ENCODE assay signal across 8 mouse cellular contexts in the genomic region with DNA sequence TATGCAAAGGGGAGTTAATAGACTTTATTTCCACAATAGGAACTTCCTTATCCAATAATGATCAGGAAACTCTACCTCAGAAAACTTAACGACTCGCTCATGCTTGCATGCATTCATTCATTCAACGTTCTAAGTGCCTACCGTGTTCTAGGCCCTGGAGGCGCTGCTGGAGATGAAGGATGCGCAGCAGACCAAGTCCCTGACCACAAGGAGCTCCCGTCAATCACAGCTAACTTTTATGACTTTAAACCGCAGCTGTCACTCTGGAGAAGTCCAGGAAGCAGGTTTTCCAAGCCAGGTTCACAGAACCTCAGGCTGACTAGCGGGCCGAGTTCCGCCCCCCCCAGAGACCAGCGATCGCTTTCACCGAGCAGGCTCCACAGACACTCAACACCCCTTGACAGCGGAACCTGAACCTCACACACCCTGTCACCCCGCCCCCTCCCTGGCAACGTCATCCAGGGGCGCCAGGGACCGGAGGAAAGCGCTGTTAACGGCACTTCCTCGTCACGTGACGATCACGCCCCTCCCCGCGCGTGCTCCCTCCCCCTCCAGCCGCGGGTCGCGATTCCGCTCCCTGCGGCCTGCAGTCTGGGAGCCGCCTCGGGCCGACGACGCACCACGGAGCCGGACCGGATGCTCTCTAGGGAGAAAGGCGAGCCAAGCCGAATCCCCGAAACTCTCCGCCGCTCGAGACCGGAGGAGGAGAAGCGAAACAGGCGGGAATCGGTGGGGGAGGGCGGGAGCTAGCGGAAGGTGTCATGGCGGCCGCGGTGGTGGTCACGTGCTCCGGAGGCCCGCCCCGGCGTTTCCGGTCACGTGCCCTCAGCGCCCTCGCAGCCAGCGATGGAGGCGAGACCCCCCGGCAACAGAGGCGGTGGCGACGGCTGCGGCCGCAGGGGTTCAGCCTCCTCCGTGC. TPM values are rescaled to one million over a fixed set of nuclear protein-coding genes. Genes with fewer than 3 reads are reported as not detected.
DNase-seq lines count a peak whose midpoint lies in the region; ATAC-seq and TF ChIP-seq lines count a peak whose summit lies in the region.

Hps5 (minus strand) TSS at position 778 of the 919 bp plus-strand sequence.
Gtf2h1 (plus strand) TSS at position 817 of the 919 bp plus-strand sequence.

- WGBS in cerebellum, adult 2 months, result under 1% methylated on average over 75 of the region's 75 CpGs
- under 1% methylated on average over 69 of the region's 75 CpGs for WGBS in lung, embryonic 16.5 days

- peak within 1 kb of the TSS; percentile 82 for H3K4me2 ChIP-seq in lung, embryonic 16.5 days (ENCODE audit: low read depth, low read length)

- no peak for TF ChIP-seq CTCF in MEL (IDR thresholded peaks at IDR 0.05 in 2 of 3, conservative IDR thresholded peaks at IDR 0.05 in 1 of 3; ENCODE audit: control insufficient read depth in 1 of 3, insufficient read depth in 1 of 3, low read depth in 2 of 3, low read length in 3 of 3, poor library complexity in 1 of 3, severe bottlenecking in 1 of 3)
- TF ChIP-seq CTCF in cerebellum, adult 2 months (IDR thresholded peaks at IDR 0.05; ENCODE audit: borderline replicate concordance, insufficient read depth, low read depth, low read length), result no peak

- ATAC-seq in hematopoietic stem cell, adult 5-6 weeks (replicated peaks in 1 of 2; ENCODE audit: insufficient read depth in 1 of 2, low FRiP score in 2 of 2, low TSS enrichment in 1 of 2, low read depth in 1 of 2, poor library complexity in 2 of 2, severe bottlenecking in 2 of 2), result peak; percentile 97 to 99
- ATAC-seq in lung, embryonic 16.5 days (ENCODE audit: low read depth), result peak; percentile 98

- TF ChIP-seq RAD21 in MEL (IDR thresholded peaks at IDR 0.05; ENCODE audit: low read depth, low read length), result no peak

- peaks cover 47% of the 10 kb centered on the region for H3K79me2 ChIP-seq in MEL (ENCODE audit: control insufficient read depth, insufficient read depth, low read length, poor library complexity)

- TF ChIP-seq EP300 in MEL (IDR thresholded peaks at IDR 0.05; ENCODE audit: low read depth in 1 of 2, low read length in 2 of 2), result peak in 1 of 2 experiments; percentile 54; a peak in 2 of 4 replicates

- H3K9me3 ChIP-seq in MEL (replicated peaks; ENCODE audit: insufficient read depth, low read length), result no peaks in the 10 kb centered on the region
- H3K9me3 ChIP-seq in lung, embryonic 16.5 days (ENCODE audit: control insufficient read depth, low read length), result no peaks in the 10 kb centered on the region

- H3K4me3 ChIP-seq in MEL (ENCODE audit: control insufficient read depth in 1 of 2, insufficient read depth in 1 of 2, low read depth in 2 of 2, low read length in 2 of 2), result peak within 1 kb of the TSS; percentile 85 to 94
- H3K4me3 ChIP-seq in cerebellum, adult 2 months (replicated peaks; ENCODE audit: insufficient read depth, low read depth, low read length), result peak within 1 kb of the TSS; percentile 91
- H3K4me3 ChIP-seq in lung, embryonic 16.5 days (ENCODE audit: low read length), result peak within 1 kb of the TSS; percentile 84

- peak; percentile 99 for DNase-seq in MEL (ENCODE audit: low read depth, low spot score)
- peak; percentile 98 for DNase-seq in cerebellum, adult 2 months
- DNase-seq in forelimb bud, embryonic 11.5 days (ENCODE audit: low read depth, low spot score), result peak; percentile 95
- peak; percentile 79 for DNase-seq in layer of hippocampus, adult 9-10 months (ENCODE audit: low spot score)
- DNase-seq in ovary, postnatal 10 days (ENCODE audit: low spot score), result peak; percentile 88
- DNase-seq in thymus, postnatal 10 days (ENCODE audit: low spot score in 2 of 2), result peak; percentile 98 to 99

- peak; percentile 75 to 83; a peak in 3 of 4 replicates for TF ChIP-seq POLR2A in MEL (IDR thresholded peaks at IDR 0.05; ENCODE audit: control insufficient read depth in 1 of 2, insufficient read depth in 1 of 2, low read depth in 1 of 2, low read length in 2 of 2, poor library complexity in 1 of 2)
- TF ChIP-seq POLR2A in cerebellum, adult 2 months (IDR thresholded peaks at IDR 0.05; ENCODE audit: borderline replicate concordance, insufficient read depth, low read length), result peak; percentile 56

- H3K9ac ChIP-seq in MEL (ENCODE audit: control insufficient read depth, low read depth, low read length, poor library complexity, severe bottlenecking), result peak within 1 kb of the TSS; percentile 95
- H3K9ac ChIP-seq in lung, embryonic 16.5 days (ENCODE audit: low read length), result peak within 1 kb of the TSS; percentile 92

- peaks cover 9 to 15% of the 10 kb centered on the region in 2 experiments for H3K4me1 ChIP-seq in MEL (ENCODE audit: control insufficient read depth in 1 of 2, insufficient read depth in 2 of 2, low read length in 2 of 2)
- H3K4me1 ChIP-seq in cerebellum, adult 2 months (ENCODE audit: control insufficient read depth, insufficient read depth, low read length), result no peaks in the 10 kb centered on the region; the same call in 1 of the 2 replicates
- H3K4me1 ChIP-seq in lung, embryonic 16.5 days (replicated peaks; ENCODE audit: control insufficient read depth, insufficient read depth, low read length), result peaks cover 15% of the 10 kb centered on the region

- peak within 1 kb of the TSS; percentile 91 for H3K27ac ChIP-seq in MEL (ENCODE audit: control insufficient read depth, low read depth, low read length)
- H3K27ac ChIP-seq in cerebellum, adult 2 months (ENCODE audit: insufficient read depth, low read length), result peak within 1 kb of the TSS; percentile 96
- peak within 1 kb of the TSS; percentile 91 for H3K27ac ChIP-seq in lung, embryonic 16.5 days (ENCODE audit: low read length)

- H3K27me3 ChIP-seq in MEL (ENCODE audit: control insufficient read depth in 1 of 2, insufficient read depth in 2 of 2, low read length in 2 of 2), result no peaks in the 10 kb centered on the region
- no peaks in the 10 kb centered on the region for H3K27me3 ChIP-seq in cerebellum, adult 2 months (ENCODE audit: control insufficient read depth, insufficient read depth, low read length)
- no peaks in the 10 kb centered on the region for H3K27me3 ChIP-seq in lung, embryonic 16.5 days (ENCODE audit: control insufficient read depth, insufficient read depth, low read depth, low read length)

- H3K36me3 ChIP-seq in MEL (ENCODE audit: control insufficient read depth in 1 of 2, insufficient read depth in 2 of 2, low read length in 2 of 2), result peaks cover 22 to 32% of the 10 kb centered on the region in 2 experiments
- H3K36me3 ChIP-seq in lung, embryonic 16.5 days (ENCODE audit: control insufficient read depth, insufficient read depth, low read length), result peaks cover 6% of the 10 kb centered on the region

TF ChIP-seq in MEL, 35 proteins besides CTCF, POLR2A, EP300 and RAD21 (continues in another document):
- TF ChIP-seq POLR2AphosphoS5 (IDR thresholded peaks at IDR 0.05; ENCODE audit: borderline replicate concordance, low read depth, low read length), result no peak
- TF ChIP-seq GABPA (IDR thresholded peaks at IDR 0.05; ENCODE audit: low read depth, low read length), result no peak
- no peak; the same call in 1 of the 2 replicates for TF ChIP-seq TBP (IDR thresholded peaks at IDR 0.05; ENCODE audit: low read depth, low read length)
- TF ChIP-seq SIN3A (IDR thresholded peaks at IDR 0.05; ENCODE audit: low read length), result peak; percentile 97
- TF ChIP-seq ZMIZ1 (IDR thresholded peaks at IDR 0.05; ENCODE audit: low read depth, low read length), result peak; percentile 58; the same call in 1 of the 2 replicates
- peak; percentile 87 for TF ChIP-seq MYB (IDR thresholded peaks at IDR 0.05; ENCODE audit: low read depth, low read length)
- peak; percentile 92 for TF ChIP-seq USF1 (IDR thresholded peaks at IDR 0.05; ENCODE audit: low read depth, low read length)
- TF ChIP-seq ELF1 (IDR thresholded peaks at IDR 0.05; ENCODE audit: low read depth, low read length), result peak; percentile 97
- no peak for TF ChIP-seq JUND (IDR thresholded peaks at IDR 0.05; ENCODE audit: low read depth, low read length)
- TF ChIP-seq CHD1 (IDR thresholded peaks at IDR 0.05; ENCODE audit: low read depth, low read length), result no peak
- TF ChIP-seq NELFE (IDR thresholded peaks at IDR 0.05; ENCODE audit: low read depth, low read length), result peak; percentile 76
- peak; percentile 90 for TF ChIP-seq HCFC1 (IDR thresholded peaks at IDR 0.05; ENCODE audit: low read depth, low read length)
- no peak for TF ChIP-seq ZKSCAN1 (IDR thresholded peaks at IDR 0.05; ENCODE audit: low read depth, low read length)
- TF ChIP-seq MAZ (IDR thresholded peaks at IDR 0.05; ENCODE audit: low read depth, low read length), result peak; percentile 98
- peak; percentile 99 for TF ChIP-seq MAX (IDR thresholded peaks at IDR 0.05; ENCODE audit: low read length)
- no peak for TF ChIP-seq RCOR1 (IDR thresholded peaks at IDR 0.05; ENCODE audit: low read depth, low read length)
- peak; percentile 17; the same call in 1 of the 2 replicates for TF ChIP-seq TCF12 (IDR thresholded peaks at IDR 0.05; ENCODE audit: low read depth, low read length)
- peak; percentile 44 to 94; a peak in 3 of 4 replicates for TF ChIP-seq USF2 (IDR thresholded peaks at IDR 0.05; ENCODE audit: borderline replicate concordance in 1 of 2, insufficient read depth in 1 of 2, low read depth in 1 of 2, low read length in 2 of 2)
- TF ChIP-seq ZC3H11A (IDR thresholded peaks at IDR 0.05; ENCODE audit: low read depth, low read length), result 0 out of 2 replicates have a peak, but pooled peaks have one; percentile 5
- no peak for TF ChIP-seq ZNF384 (IDR thresholded peaks at IDR 0.05; ENCODE audit: low read depth, low read length)
- peak; percentile 65 for TF ChIP-seq KAT2A (conservative IDR thresholded peaks at IDR 0.05; ENCODE audit: low read depth, low read length)
- TF ChIP-seq MXI1 (IDR thresholded peaks at IDR 0.05; ENCODE audit: low read depth, low read length), result peak; percentile 95
- no peak for TF ChIP-seq MAFK (IDR thresholded peaks at IDR 0.05; ENCODE audit: borderline replicate concordance, low read depth, low read length)

RNA-seq across cellular contexts. Expression of gene Hps5, which starts in this region (rescaled TPM):
- total RNA-seq in MEL (2012; rRNA removed), result 15.5 and 19.3 TPM in 2 replicates
- 10 to 100 TPM in 1 of 2 experiments, not detected in 1; 20.2 TPM for polyA plus RNA-seq in MEL (2012; ENCODE audit: insufficient read depth in 1 of 2, insufficient read length in 2 of 2, low read depth in 1 of 2, low replicate concordance in 2 of 2, missing spikeins in 1 of 2)
- polyA plus RNA-seq in cerebellum, adult 2 months (2012; rRNA removed), result 20.8 and 21.7 TPM in 2 replicates
- total RNA-seq in hematopoietic stem cell, adult 5-6 weeks (2017), result 31.6 and 42.5 TPM in 2 replicates
- 21.4 and 23.5 TPM in 2 replicates for polyA plus RNA-seq in lung, embryonic 16.5 days (2015; fragmentation: Nextera tagmentation; extraction: Ambion mirVana)

RNA-seq across cellular contexts. Expression of gene Gtf2h1, which starts in this region (rescaled TPM):
- 122 and 142 TPM in 2 replicates for total RNA-seq in MEL (2012; rRNA removed)
- 100 to 1,000 TPM in 1 of 2 experiments, not detected in 1; 105 TPM for polyA plus RNA-seq in MEL (2012; ENCODE audit: insufficient read depth in 1 of 2, insufficient read length in 2 of 2, low read depth in 1 of 2, low replicate concordance in 2 of 2, missing spikeins in 1 of 2)
- polyA plus RNA-seq in cerebellum, adult 2 months (2012; rRNA removed), result 33.2 and 33.8 TPM in 2 replicates
- 77.6 and 92.8 TPM in 2 replicates for total RNA-seq in hematopoietic stem cell, adult 5-6 weeks (2017)
- polyA plus RNA-seq in lung, embryonic 16.5 days (2015; fragmentation: Nextera tagmentation; extraction: Ambion mirVana), result 40.6 and 41.7 TPM in 2 replicates

Comparison
In these comparisons a context has a peak if more than half of its experiments do, and no peak if none do; other contexts are left out.
1. Peak in every context shown above with its lines: DNase-seq, ATAC-seq, H3K4me3 ChIP-seq and H3K27ac ChIP-seq.